Mouse (Mus musculus) limb, embryonic 11.5 days (tissue): ENCODE measurements around the gene Syt7. TPM values are rescaled to one million over a fixed set of nuclear protein-coding genes. Genes with fewer than 3 reads are reported as not detected.

Source experiments
- ATAC-seq: fragments of 200-750 bp; cut with Nextera tagmentation; 2 replicates; pipeline ENCODE4 v1.8.0; 2017; ENCODE audit warnings: low read depth; ENCODE audit not compliant: insufficient number of reproducible peaks, low FRiP score, low TSS enrichment
- DNase-seq: peaks from one replicate; pipeline ENCODE4 v3.0.0-alpha.2; 2015; ENCODE audit warnings: low spot score
- H3K27ac ChIP-seq: fragments of 300-500 bp; sonication (generic); replicated peaks from 2 replicates; pipeline ENCODE4 v1.5.1; 2014; ENCODE audit warnings: low read depth, mild to moderate bottlenecking, low read length
- H3K27me3 ChIP-seq: fragments of 300-500 bp; sonication (generic); 2 replicates; pipeline ENCODE4 v1.6.1; 2014; ENCODE audit warnings: mild to moderate bottlenecking, low read length, mixed read lengths; ENCODE audit not compliant: control insufficient read depth, insufficient read depth
- H3K36me3 ChIP-seq: fragments of 300-500 bp; sonication (generic); 2 replicates; pipeline ENCODE4 v1.6.1; 2014; ENCODE audit warnings: mild to moderate bottlenecking, low read length, moderate library complexity, mixed read lengths; ENCODE audit not compliant: control insufficient read depth, insufficient read depth
- H3K4me1 ChIP-seq: fragments of 300-500 bp; sonication (generic); 2 replicates; pipeline ENCODE4 v1.6.1; 2014; ENCODE audit warnings: low read length, mixed read lengths; ENCODE audit not compliant: control insufficient read depth, insufficient read depth
- H3K4me2 ChIP-seq: fragments of 300-500 bp; sonication (generic); 2 replicates; pipeline ENCODE4 v1.6.1; 2014; ENCODE audit warnings: low read depth, mild to moderate bottlenecking, moderate library complexity; ENCODE audit not compliant: severe bottlenecking
- H3K4me3 ChIP-seq: fragments of 300-500 bp; sonication (generic); 2 replicates; pipeline ENCODE4 v1.5.1; 2014; ENCODE audit warnings: low read depth, low read length
- H3K9ac ChIP-seq: fragments of 300-500 bp; sonication (generic); 2 replicates; pipeline ENCODE4 v1.6.1; 2014; ENCODE audit warnings: mild to moderate bottlenecking, low read length
- H3K9me3 ChIP-seq: fragments of 300-500 bp; sonication (generic); 2 replicates; pipeline ENCODE4 v1.6.1; 2016; ENCODE audit warnings: low read length; ENCODE audit not compliant: control insufficient read depth
- WGBS: fragments of 180-500 bp; shearing (Covaris S2); extraction: QIAGEN DNeasy Blood & Tissue Kit; methylation state at CpG from one replicate; pipeline ENCODE4 v1.1.7; 2014; 5-methylcytosine and 5-hydroxymethylcytosine counted together
- polyA plus RNA-seq: library from polyadenylated mRNA; unstranded; fragments of >200 nt; fragmentation: Nextera tagmentation; extraction: Ambion mirVana; gene quantifications from 2 replicates; pipeline ENCODE4 v1.2.1, GENCODE M21; 2014

Gene Syt7
- polyA plus RNA-seq, 1 experiment from 2014 or later: 0.45 TPM

DNA sequence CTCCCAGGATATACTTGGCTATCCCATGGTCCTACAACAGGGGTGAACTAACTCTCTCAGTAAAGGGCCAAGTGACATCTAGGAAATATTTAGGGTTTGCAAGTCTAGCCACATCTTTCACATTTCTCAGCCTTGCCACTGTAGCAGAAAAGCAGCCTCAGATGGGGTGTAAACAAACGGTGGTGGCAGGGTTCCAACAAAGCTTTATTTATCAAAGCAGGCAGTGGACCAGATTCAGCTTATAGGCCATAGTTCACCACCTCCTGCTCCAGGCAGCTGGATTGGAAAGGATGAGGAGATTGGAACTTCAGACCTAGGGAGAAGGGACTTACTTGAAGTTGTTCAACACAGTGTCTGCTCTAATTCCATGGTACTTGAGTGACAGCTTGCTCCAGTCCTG, 35.9 kb downstream of the Syt7 start:
- 48% methylated on average over 1 of the region's 1 CpGs for WGBS
- Histone ChIP-seq H3K4me3 (no peak overlapping the region), H3K27me3 (peaks cover 5% of the 10 kb centered on the region; the same call in 1 of the 2 replicates), H3K9me3 (no peaks in the 10 kb centered on the region), H3K4me2 (no peak overlapping the region), H3K36me3 (no peaks in the 10 kb centered on the region), H3K9ac (no peak overlapping the region), H3K27ac (no peak overlapping the region), H3K4me1 (peaks cover 28% of the 10 kb centered on the region)
- ATAC-seq: no peak
- DNase-seq: no peak

DNA sequence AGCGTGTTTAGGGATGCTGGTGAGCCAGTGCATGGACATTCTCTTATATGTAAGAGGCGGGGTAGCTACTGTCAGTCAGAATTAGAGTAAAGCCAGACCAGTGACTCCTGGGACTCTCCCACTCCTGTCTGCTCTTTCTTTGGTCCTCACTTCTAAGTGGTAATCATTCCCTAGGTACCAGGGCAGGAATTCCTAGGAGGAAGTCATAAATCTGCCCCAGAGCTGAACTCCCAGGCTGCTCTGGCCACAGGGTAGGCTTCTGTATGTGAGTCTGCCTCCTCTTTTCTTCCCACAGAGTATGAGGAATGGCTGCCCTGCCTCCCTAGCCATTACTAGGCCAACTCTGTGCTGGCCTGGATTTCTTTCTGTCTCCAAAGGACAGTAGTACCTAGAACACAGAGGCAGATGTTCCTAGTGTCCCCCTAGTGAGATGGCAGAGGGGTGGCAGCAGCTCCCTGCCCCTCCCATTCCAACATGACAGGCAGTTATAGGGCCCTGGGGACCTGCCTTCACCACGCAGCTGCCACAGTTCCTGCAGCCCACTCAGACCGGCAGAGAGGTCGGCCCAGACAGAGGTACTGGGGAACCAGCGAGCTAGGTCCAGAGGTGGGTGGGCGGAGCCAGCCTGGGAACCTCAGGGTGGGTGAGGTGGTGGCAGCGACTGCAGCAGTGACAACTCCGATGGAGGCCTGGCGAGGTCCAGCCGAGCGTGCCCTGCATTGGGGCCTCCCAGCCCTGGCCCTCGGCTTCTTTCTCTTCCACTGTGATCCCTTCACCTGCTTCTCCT, 36.8 kb downstream of the Syt7 start:
- Histone ChIP-seq H3K4me3 (no peak overlapping the region; the same call in 1 of the 2 replicates), H3K27me3 (peaks cover 5% of the 10 kb centered on the region; the same call in 1 of the 2 replicates), H3K9me3 (no peaks in the 10 kb centered on the region), H3K27ac (no peak overlapping the region), H3K9ac (no peak overlapping the region), H3K4me1 (peaks cover 28% of the 10 kb centered on the region), H3K4me2 (peak overlapping the region; percentile 25; the same call in 1 of the 2 replicates), H3K36me3 (no peaks in the 10 kb centered on the region)
- WGBS: 23% methylated on average over 13 of the region's 13 CpGs
- no peak for DNase-seq
- ATAC-seq: no peak

DNA sequence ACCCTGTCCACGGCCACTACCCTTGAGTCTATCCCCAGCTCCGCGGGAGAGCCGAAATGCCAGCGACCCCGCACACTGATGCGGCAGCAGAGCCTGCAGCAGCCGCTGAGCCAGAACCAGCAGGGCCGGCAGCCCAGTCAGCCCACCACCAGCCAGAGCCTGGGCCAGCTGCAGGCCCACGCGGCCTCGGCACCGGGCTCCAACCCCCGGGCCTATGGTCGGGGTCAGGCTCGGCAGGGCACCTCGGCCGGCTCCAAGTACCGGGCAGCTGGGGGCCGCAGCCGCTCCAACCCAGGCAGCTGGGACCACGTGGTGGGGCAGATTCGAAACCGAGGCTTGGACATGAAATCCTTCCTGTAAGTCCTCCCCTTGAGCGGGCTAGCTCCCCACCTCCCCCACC, 37.4 kb downstream of the Syt7 start:
- WGBS: 15% methylated on average over 25 of the region's 25 CpGs
- Histone ChIP-seq H3K27ac (no peak overlapping the region), H3K4me3 (no peak overlapping the region), H3K36me3 (no peaks in the 10 kb centered on the region), H3K9me3 (no peaks in the 10 kb centered on the region), H3K4me2 (peak overlapping the region; percentile 25; the same call in 1 of the 2 replicates), H3K9ac (no peak overlapping the region), H3K27me3 (peaks cover 5% of the 10 kb centered on the region; the same call in 1 of the 2 replicates), H3K4me1 (peaks cover 28% of the 10 kb centered on the region)
- DNase-seq: no peak
- no peak for ATAC-seq

DNA sequence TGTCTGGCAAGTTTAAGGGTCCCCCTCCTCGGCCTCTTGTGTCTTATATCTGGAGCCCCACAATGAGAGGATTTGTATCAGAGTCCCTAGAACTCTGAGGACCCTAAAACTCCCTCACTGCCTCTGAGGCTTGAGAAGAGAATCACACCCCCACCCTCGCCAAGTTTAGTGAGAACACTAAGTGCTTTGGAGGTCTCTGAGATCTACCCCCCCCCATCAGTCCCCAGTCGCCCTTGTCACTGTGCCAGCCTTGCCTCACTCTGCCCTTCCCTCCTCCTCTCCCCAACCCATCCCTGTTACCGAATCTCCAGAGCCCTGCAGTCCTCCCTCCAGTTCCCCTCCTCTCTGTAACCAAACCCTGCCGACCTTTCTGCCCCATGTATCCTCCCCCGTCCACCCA, 37.9 kb downstream of the Syt7 start:
- 33% methylated on average over 6 of the region's 6 CpGs for WGBS
- ATAC-seq: no peak
- no peaks in the 10 kb centered on the region for H3K9me3 ChIP-seq
- no peak overlapping the region for H3K9ac ChIP-seq
- no peak overlapping the region for H3K27ac ChIP-seq
- H3K36me3 ChIP-seq: no peaks in the 10 kb centered on the region
- H3K4me2 ChIP-seq: no peak overlapping the region
- H3K27me3 ChIP-seq: peaks cover 3% of the 10 kb centered on the region; the same call in 1 of the 2 replicates
- DNase-seq: no peak
- H3K4me1 ChIP-seq: peaks cover 28% of the 10 kb centered on the region
- no peak overlapping the region for H3K4me3 ChIP-seq

DNA sequence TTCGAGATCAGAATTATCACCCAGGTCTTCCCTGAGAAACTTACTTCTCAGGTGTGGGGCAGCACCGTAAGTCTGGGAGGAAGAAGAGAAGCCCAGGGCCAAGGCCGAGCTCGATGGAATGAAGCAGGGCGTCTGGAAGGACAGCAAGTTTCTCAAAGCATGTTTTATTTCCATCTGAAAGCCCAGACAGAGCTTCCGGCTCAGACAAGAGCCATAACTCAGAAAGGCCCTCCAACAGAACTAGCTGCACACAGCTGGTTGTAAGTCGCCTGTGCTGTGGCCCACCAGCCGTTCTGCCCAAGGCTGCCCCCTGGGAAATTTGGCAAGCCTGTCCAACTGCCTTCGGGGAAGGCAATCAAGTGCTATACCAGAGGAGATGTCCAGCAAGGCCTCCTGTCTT, 38.5 kb downstream of the Syt7 start:
- WGBS: 53% methylated on average over 9 of the region's 9 CpGs
- H3K9ac ChIP-seq: no peak overlapping the region
- ATAC-seq (no peak), DNase-seq (peak; percentile 36)
- H3K4me3 ChIP-seq: no peak overlapping the region
- H3K9me3 ChIP-seq: no peaks in the 10 kb centered on the region
- no peaks in the 10 kb centered on the region for H3K36me3 ChIP-seq
- peaks cover 28% of the 10 kb centered on the region for H3K4me1 ChIP-seq
- H3K27ac ChIP-seq: 0 out of 2 replicates have a peak overlapping the region, but pooled peaks have one; percentile 6
- peaks cover 3% of the 10 kb centered on the region; the same call in 1 of the 2 replicates for H3K27me3 ChIP-seq
- no peak overlapping the region for H3K4me2 ChIP-seq

DNA sequence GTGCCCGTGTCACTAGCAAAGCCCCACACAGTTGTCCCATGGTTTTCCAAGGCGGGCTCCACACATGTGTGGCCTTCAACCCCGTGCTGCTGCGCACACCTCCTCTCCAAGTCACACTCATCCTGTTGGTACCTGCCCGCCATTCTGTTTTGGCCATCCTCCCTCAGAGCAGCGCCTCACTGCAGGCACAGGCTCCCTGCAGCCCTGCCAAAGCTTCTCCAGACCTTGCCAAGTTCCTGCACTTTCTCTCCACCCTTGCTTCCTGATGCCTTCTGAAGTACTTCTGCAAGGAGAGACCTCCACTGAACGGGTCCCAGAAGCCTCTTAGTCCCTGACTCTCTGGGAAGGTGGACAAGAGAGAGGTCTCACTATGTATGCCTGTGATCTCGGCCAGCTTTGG, 40.5 kb downstream of the Syt7 start:
- WGBS: 86% methylated on average over 8 of the region's 8 CpGs
- Histone ChIP-seq H3K27me3 (no peaks in the 10 kb centered on the region), H3K9ac (no peak overlapping the region), H3K4me1 (peaks cover 24% of the 10 kb centered on the region), H3K9me3 (no peaks in the 10 kb centered on the region), H3K36me3 (no peaks in the 10 kb centered on the region), H3K4me3 (no peak overlapping the region), H3K4me2 (no peak overlapping the region), H3K27ac (no peak overlapping the region)
- ATAC-seq (no peak), DNase-seq (no peak)

DNA sequence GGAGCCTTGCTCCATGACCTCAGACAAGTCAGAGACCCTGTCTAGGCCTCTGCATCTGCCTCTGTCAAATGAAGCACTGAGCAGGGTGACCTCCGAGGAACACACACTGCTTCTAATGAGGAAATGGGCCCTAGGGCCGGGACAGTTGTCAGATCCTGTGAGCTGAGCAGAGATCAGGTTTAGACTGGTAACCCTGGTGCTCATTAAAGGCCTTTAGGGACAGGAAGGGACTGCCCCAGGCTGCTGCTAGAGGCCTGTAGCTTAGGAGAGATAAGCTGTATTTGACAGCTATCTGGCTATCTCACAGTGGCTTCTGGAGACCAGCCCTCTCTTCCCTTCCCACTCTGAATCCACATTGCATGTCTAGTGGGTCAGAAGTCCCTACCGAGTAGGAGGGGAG, 42.5 kb downstream of the Syt7 start:
- Histone ChIP-seq H3K4me1 (peaks cover 15% of the 10 kb centered on the region), H3K9me3 (no peaks in the 10 kb centered on the region), H3K27ac (no peak overlapping the region), H3K4me2 (no peak overlapping the region), H3K36me3 (no peaks in the 10 kb centered on the region), H3K9ac (no peak overlapping the region), H3K27me3 (no peaks in the 10 kb centered on the region), H3K4me3 (no peak overlapping the region)
- 12% methylated on average over 3 of the region's 3 CpGs for WGBS
- no peak for ATAC-seq
- DNase-seq: no peak

DNA sequence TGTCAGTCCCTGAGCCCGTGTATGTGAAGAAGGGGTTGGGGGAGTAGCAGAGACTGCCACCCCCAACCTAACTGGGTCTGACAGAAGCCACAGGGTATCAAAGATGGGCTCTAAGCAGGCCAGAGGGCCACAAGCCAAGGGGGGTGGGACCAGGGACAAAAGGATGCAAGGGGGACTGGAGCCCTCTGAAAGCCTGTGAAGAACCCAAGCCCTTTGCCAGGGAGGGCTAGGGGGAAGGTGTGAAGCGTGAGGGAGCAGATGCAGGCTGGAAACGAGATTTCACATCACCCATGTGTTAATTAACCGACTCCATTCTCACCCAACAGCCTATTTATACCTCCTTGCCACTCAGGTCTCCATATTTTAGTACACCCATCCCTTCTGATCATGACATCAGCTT, 43.0 kb downstream of the Syt7 start:
- DNase-seq: no peak
- Histone ChIP-seq H3K9me3 (no peaks in the 10 kb centered on the region), H3K4me3 (no peak overlapping the region), H3K4me1 (peaks cover 11% of the 10 kb centered on the region; the same call in 1 of the 2 replicates), H3K9ac (no peak overlapping the region), H3K27ac (no peak overlapping the region), H3K4me2 (no peak overlapping the region), H3K27me3 (no peaks in the 10 kb centered on the region), H3K36me3 (no peaks in the 10 kb centered on the region)
- ATAC-seq: no peak
- 22% methylated on average over 4 of the region's 4 CpGs for WGBS
